Mouse (Mus musculus) C2C12 (cell line): Measurements from ENCODE around the gene Utp14a. TPM values are rescaled to one million over a fixed set of nuclear protein-coding genes. Genes with fewer than 3 reads are reported as not detected.

Source experiments
- H3K27me3 ChIP-seq: one replicate; pipeline ENCODE4 v1.6.1; 2011; ENCODE audit not compliant: control insufficient read depth, insufficient read depth, insufficient read length
- H3K36me3 ChIP-seq: one replicate; pipeline ENCODE4 v1.6.1; 2011; ENCODE audit not compliant: control insufficient read depth, insufficient read depth
- H3K4me3 ChIP-seq: one replicate; pipeline ENCODE4 v1.5.1; 2011; ENCODE audit warnings: mild to moderate bottlenecking, control low read depth; ENCODE audit not compliant: poor library complexity, insufficient read depth, severe bottlenecking
- H3K79me2 ChIP-seq: one replicate; pipeline ENCODE4 v1.6.1; 2011; ENCODE audit not compliant: control insufficient read depth, insufficient read depth
- H3K79me3 ChIP-seq: one replicate; pipeline ENCODE4 v1.6.1; 2011; ENCODE audit warnings: low read depth, control low read depth
- H3ac ChIP-seq: one replicate; pipeline ENCODE3; 2011; ENCODE audit warnings: low read depth; ENCODE audit not compliant: control insufficient read depth, insufficient read length
- CEBPB ChIP-seq: IDR thresholded peaks from one replicate; pipeline ENCODE4 v1.6.1; 2011; ENCODE audit warnings: low read depth, mild to moderate bottlenecking, control low read depth, moderate library complexity
- CTCF ChIP-seq: IDR thresholded peaks from one replicate; pipeline ENCODE4 v1.5.1; 2011; ENCODE audit not compliant: control insufficient read depth, insufficient read depth, insufficient read length
- FOSL1 ChIP-seq: IDR thresholded peaks from one replicate; pipeline ENCODE4 v1.8.0; 2011; ENCODE audit warnings: mild to moderate bottlenecking, low read length; ENCODE audit not compliant: poor library complexity, insufficient read depth, severe bottlenecking
- MAX ChIP-seq: IDR thresholded peaks from one replicate; pipeline ENCODE4 v1.6.1; 2011; ENCODE audit warnings: mild to moderate bottlenecking, control low read depth
- MYOD1 ChIP-seq: IDR thresholded peaks from one replicate; pipeline ENCODE4 v1.6.1; 2011; ENCODE audit warnings: low read depth; ENCODE audit not compliant: control insufficient read depth, insufficient read length
- MYOG ChIP-seq: IDR thresholded peaks from one replicate; pipeline ENCODE4 v1.6.1; 2011; ENCODE audit not compliant: control insufficient read depth, insufficient read length; ENCODE audit errors: extremely low read depth
- USF1 ChIP-seq: IDR thresholded peaks from one replicate; pipeline ENCODE4 v1.6.1; 2011; ENCODE audit warnings: low read depth, mild to moderate bottlenecking, control low read depth, moderate library complexity
- polyA plus RNA-seq: library from polyadenylated mRNA; unstranded; fragments of >200 nt; fragmentation: generic; extraction: Trizol; gene quantifications from one replicate; pipeline ENCODE4 v1.2.1, GENCODE M21; 2012; ENCODE audit warnings: missing spikeins

Gene Utp14a
- polyA plus RNA-seq, 1 experiment: 15.2 TPM

DNA sequence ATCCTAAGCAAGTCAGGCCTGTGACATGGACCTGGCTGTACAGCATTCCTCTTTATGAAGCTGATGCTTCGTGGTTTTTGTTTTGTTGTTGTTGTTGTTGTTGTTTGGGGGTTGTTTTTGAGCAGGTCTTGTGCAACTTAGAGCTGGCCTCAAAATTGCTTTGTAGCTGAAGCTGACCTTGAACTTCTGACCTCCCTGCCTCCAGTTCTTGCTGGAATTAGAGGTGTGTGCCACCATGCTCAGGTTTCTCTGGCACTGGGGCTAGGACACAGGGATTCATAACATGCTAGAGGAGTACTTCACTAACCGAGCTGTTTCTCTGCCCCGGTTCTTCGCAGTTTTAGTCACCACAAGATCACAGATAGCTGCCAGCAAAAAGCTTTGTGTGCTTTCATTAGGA lies 48.7 kb downstream of the Utp14a start:
- Histone ChIP-seq H3K79me2 (no peaks in the 10 kb centered on the region), H3ac (no peak overlapping the region), H3K27me3 (no peaks in the 10 kb centered on the region), H3K4me3 (no peak overlapping the region), H3K79me3 (no peaks in the 10 kb centered on the region), H3K36me3 (no peaks in the 10 kb centered on the region)
- TF ChIP-seq FOSL1 (no peak), CTCF (no peak), CEBPB (no peak), MYOD1 (no peak)

DNA sequence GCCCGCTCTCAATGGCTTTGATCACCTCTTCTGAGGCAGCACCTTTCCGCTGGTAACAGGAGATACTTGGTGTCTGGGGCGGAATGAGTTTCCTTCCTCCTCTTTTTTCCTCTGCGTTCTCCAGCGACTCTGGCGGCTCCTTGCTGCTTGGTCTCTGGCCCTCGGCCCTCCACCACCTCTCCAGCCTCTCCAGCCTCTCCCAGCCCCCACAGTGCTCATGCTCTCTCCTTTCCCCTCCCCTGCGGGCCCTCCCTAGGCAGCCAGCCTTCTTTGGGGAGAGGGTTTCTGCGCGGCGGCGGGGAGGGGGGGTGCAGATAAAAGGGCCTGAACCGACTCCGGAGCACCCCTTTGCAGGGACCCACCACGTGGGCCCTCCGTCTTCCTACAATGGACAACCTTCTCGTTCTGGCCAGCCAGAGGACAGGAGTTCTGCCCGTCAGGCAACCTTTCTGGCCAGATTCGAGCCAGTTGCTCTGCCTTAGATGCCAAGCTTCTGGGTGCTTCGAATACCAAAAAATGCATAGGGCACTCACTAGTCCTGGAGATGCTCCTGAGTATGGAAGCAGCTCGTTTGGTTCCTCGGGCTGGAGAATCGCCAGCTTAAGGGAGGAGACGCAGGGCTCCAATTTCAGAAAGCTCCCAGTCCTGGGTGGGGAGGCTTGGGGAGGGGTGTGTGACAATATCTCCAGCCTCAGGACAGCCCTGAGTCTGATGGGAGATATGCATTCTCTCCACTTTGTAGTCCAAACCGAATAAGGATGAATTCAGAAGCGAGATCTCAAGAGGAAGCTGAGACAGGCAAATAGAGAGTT lies 54.2 kb downstream of the Utp14a start:
- H3K36me3 ChIP-seq: no peaks in the 10 kb centered on the region
- no peaks in the 10 kb centered on the region for H3K79me3 ChIP-seq
- no peak for TF ChIP-seq CEBPB
- TF ChIP-seq USF1: no peak
- no peak for TF ChIP-seq MYOG
- no peak for TF ChIP-seq FOSL1
- no peak for TF ChIP-seq MAX
- no peak for TF ChIP-seq CTCF
- no peak for TF ChIP-seq MYOD1
- H3K79me2 ChIP-seq: no peaks in the 10 kb centered on the region
- no peak overlapping the region for H3K4me3 ChIP-seq
- no peaks in the 10 kb centered on the region for H3K27me3 ChIP-seq
- no peak overlapping the region for H3ac ChIP-seq

DNA sequence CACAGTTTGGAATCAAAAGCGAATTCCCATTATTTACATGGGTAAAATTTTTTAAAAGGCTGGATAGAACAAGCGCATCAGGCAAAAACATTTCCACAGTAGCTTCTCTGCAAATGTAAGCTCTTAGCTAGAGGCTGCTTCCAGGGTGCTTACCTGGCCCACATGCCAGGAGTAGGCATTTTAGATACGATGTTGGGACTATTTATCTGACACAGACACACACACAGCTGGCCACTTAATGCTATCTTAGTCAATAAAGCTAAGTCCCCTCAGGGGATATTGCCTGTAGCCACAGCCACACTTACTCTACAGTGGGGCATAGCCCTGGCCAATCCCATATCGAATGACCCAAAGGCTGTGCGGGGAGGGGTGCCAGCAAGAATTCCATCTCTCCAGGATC lies 55.1 kb downstream of the Utp14a start:
- Histone ChIP-seq H3K4me3 (no peak overlapping the region), H3K27me3 (no peaks in the 10 kb centered on the region), H3K36me3 (no peaks in the 10 kb centered on the region), H3ac (no peak overlapping the region), H3K79me2 (no peaks in the 10 kb centered on the region), H3K79me3 (no peaks in the 10 kb centered on the region)
- TF ChIP-seq MYOG (no peak), FOSL1 (no peak), USF1 (no peak), CEBPB (no peak), MAX (no peak), CTCF (no peak), MYOD1 (no peak)

DNA sequence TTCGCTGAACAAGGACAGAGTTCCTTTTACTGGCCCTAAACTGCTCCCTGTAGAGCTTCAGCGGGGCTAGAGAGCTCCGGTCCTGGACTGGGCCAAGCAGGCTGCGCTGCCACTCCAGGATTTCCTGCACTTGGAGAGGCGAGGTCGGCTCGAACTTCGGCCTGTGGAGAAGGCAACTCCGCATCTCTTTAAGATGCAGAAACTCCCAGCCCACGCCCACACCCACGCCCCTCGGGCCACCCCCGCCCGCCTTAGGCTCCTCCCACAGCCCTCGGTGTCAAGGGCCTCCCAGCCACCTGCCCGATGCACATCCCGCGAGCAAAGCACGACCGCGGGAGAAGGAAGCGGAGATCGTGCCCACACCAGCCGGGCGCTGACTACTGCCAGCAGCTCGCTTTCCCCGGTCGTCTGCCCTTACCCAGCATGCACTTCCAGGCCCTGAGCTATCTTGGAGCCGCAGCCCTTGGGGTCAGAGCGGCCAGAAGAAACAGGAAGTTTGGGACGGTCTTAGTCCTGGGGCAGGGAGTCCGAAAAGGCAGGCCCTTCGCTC lies 57.9 kb downstream of the Utp14a start:
- no peak for TF ChIP-seq CTCF
- no peak for TF ChIP-seq CEBPB
- TF ChIP-seq MYOD1: no peak
- TF ChIP-seq MYOG: no peak
- TF ChIP-seq USF1: no peak
- TF ChIP-seq FOSL1: no peak
- TF ChIP-seq MAX: no peak
- no peak overlapping the region for H3K4me3 ChIP-seq
- H3K36me3 ChIP-seq: no peaks in the 10 kb centered on the region
- no peaks in the 10 kb centered on the region for H3K79me3 ChIP-seq
- H3K79me2 ChIP-seq: no peaks in the 10 kb centered on the region
- H3ac ChIP-seq: no peak overlapping the region
- H3K27me3 ChIP-seq: no peaks in the 10 kb centered on the region

DNA sequence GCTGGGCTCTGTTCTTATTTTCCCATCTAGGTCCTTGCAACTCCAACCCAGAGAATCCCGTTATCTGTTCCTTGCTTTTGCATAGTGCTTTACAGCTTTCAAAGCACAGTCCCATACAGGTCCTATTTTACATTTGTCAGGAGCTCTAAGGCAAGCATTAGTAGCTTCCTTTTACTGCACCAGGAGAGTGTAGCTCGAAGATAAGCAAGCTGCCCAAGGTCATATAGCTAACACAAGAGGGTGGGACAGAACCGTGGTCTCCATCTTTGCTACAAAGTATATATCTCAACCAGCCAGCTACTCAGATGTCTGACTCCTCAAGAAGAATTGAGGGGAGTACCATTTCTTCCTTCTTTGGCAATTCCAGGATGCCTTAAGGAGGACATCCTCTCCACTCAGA lies 60.8 kb downstream of the Utp14a start:
- Histone ChIP-seq H3K36me3 (no peaks in the 10 kb centered on the region), H3K4me3 (no peak overlapping the region), H3K79me3 (no peaks in the 10 kb centered on the region), H3ac (no peak overlapping the region), H3K79me2 (no peaks in the 10 kb centered on the region), H3K27me3 (no peaks in the 10 kb centered on the region)
- no peak for TF ChIP-seq CEBPB
- TF ChIP-seq FOSL1: no peak
- no peak for TF ChIP-seq MYOD1
- no peak for TF ChIP-seq USF1
- TF ChIP-seq MYOG: no peak
- TF ChIP-seq CTCF: no peak
- no peak for TF ChIP-seq MAX

DNA sequence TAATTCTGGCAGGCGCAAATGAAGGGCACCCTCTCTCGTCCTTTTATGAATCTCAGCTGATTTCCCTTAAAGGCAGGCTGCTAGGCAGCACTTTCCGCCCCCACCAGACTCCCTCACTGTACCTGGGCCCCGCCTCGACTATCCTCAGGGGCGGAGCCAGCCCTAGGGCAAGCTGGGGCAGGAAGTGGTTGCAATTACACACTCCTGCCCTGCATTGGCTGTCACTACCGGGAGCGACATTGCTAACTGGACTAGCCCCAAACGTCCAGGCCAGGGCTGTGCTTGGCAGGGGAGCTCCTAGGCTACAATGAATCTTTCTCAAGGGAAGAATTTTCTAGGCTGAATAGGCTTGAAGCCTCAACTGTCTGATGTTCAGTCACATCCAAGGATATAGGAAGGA lies 61.5 kb downstream of the Utp14a start:
- Histone ChIP-seq H3K4me3 (no peak overlapping the region), H3K79me3 (no peaks in the 10 kb centered on the region), H3K27me3 (no peaks in the 10 kb centered on the region), H3ac (no peak overlapping the region), H3K36me3 (no peaks in the 10 kb centered on the region), H3K79me2 (no peaks in the 10 kb centered on the region)
- TF ChIP-seq USF1 (no peak), CTCF (no peak), FOSL1 (no peak), MAX (no peak), CEBPB (no peak)

Other genes starting within 250 kb of the Utp14a start
- gene Apln, start 222.0 kb upstream of the Utp14a start, polyA plus RNA-seq: 6.5 TPM
- 0.11 TPM for gene Xpnpep2, start 148.1 kb upstream of the Utp14a start, polyA plus RNA-seq
- not detected for gene Sash3, start 110.4 kb upstream of the Utp14a start, polyA plus RNA-seq
- gene Zdhhc9, start 48.0 kb upstream of the Utp14a start, polyA plus RNA-seq: 5.9 TPM
- gene Bcorl1, start 84.5 kb downstream of the Utp14a start, polyA plus RNA-seq: 3.7 TPM
- gene Elf4, start 206.3 kb downstream of the Utp14a start, polyA plus RNA-seq: 6.7 TPM